Mouse (Mus musculus) neural tube, embryonic 14.5 days (tissue): Measurements from ENCODE around the gene Bcl2l1. TPM values are rescaled to one million over a fixed set of nuclear protein-coding genes. Genes with fewer than 3 reads are reported as not detected.

ENCODE experiments used
- ATAC-seq: fragments of 200-750 bp; cut with Nextera tagmentation; 2 replicates; pipeline ENCODE4 v1.8.0; 2017; ENCODE audit warnings: low read depth, mild to moderate bottlenecking, moderate TSS enrichment, moderate library complexity
- H3K27ac ChIP-seq: fragments of 300-500 bp; sonication (generic); 2 replicates; pipeline ENCODE4 v1.5.1; 2014; ENCODE audit warnings: low read depth, mild to moderate bottlenecking, control low read depth, low read length, moderate library complexity, mixed read lengths
- H3K27me3 ChIP-seq: fragments of 300-500 bp; sonication (generic); 2 replicates; pipeline ENCODE4 v1.6.1; 2014; ENCODE audit warnings: low read length; ENCODE audit not compliant: control insufficient read depth, insufficient read depth
- H3K36me3 ChIP-seq: fragments of 300-500 bp; sonication (generic); 2 replicates; pipeline ENCODE4 v1.6.1; 2014; ENCODE audit warnings: low read length, mixed read lengths; ENCODE audit not compliant: control insufficient read depth, insufficient read depth
- H3K4me1 ChIP-seq: fragments of 300-500 bp; sonication (generic); 2 replicates; pipeline ENCODE4 v1.6.1; 2014; ENCODE audit warnings: low read length; ENCODE audit not compliant: control insufficient read depth, insufficient read depth
- H3K4me2 ChIP-seq: fragments of 300-500 bp; sonication (generic); 2 replicates; pipeline ENCODE4 v1.6.1; 2014; ENCODE audit warnings: mild to moderate bottlenecking, low read depth, low read length, control low read depth
- H3K4me3 ChIP-seq: fragments of 300-500 bp; sonication (generic); 2 replicates; pipeline ENCODE4 v1.5.1; 2014; ENCODE audit warnings: low read depth, low read length, control low read depth, mixed read lengths
- H3K9ac ChIP-seq: fragments of 300-500 bp; sonication (generic); replicated peaks from 2 replicates; pipeline ENCODE4 v1.6.1; 2014; ENCODE audit warnings: low read depth, mild to moderate bottlenecking, control low read depth, low read length, mixed read lengths
- H3K9me3 ChIP-seq: fragments of 300-500 bp; sonication (generic); 2 replicates; pipeline ENCODE4 v1.6.1; 2016; ENCODE audit warnings: low read length; ENCODE audit not compliant: control insufficient read depth
- WGBS: fragments of 180-500 bp; shearing (Covaris S2); extraction: QIAGEN DNeasy Blood & Tissue Kit; methylation state at CpG from one replicate; pipeline ENCODE4 v1.1.7; 2014; 5-methylcytosine and 5-hydroxymethylcytosine counted together
- polyA plus RNA-seq: library from polyadenylated mRNA; unstranded; fragments of >200 nt; fragmentation: Nextera tagmentation; extraction: Ambion mirVana; gene quantifications from 2 replicates; pipeline ENCODE4 v1.2.1, GENCODE M21; 2014

Bcl2l1 gene
- polyA plus RNA-seq, 1 experiment from 2014 or later = 142 TPM

GRCm38 (mm10) chr2:152775357-152775756 is 56.2 kb downstream of the Bcl2l1 start:
- no peaks in the 10 kb centered on the region for H3K4me1 ChIP-seq
- H3K9ac ChIP-seq = no peak overlapping the region
- 86% methylated on average over 4 of the region's 4 CpGs for WGBS
- H3K4me2 ChIP-seq = no peak overlapping the region
- peaks cover 1% of the 10 kb centered on the region; the same call in 1 of the 2 replicates for H3K36me3 ChIP-seq
- no peaks in the 10 kb centered on the region for H3K9me3 ChIP-seq
- H3K27me3 ChIP-seq = no peaks in the 10 kb centered on the region
- ATAC-seq = no peak
- H3K4me3 ChIP-seq = no peak overlapping the region
- no peak overlapping the region for H3K27ac ChIP-seq

DNA sequence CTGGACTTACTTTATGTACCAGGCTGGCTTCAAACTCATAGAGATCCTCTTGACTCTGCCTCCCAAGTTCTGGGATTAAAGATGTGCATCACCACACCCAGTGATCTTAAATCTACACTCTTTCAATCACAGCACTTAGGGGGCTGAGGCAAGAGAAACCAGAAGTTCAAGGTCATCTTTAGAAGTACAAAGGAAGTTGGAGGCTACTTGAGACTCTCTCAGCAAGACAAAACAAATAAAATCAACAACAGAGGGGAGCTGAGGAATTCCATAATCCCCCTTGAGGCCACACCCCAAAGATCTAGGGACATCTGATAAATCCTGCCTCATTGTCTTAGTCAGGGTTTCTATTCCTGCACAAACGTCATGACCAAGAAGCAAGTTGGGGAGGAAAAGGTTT is 59.3 kb downstream of the Bcl2l1 start:
- no peak overlapping the region for H3K4me2 ChIP-seq
- H3K27me3 ChIP-seq = no peaks in the 10 kb centered on the region
- ATAC-seq = no peak
- no peak overlapping the region for H3K27ac ChIP-seq
- H3K4me3 ChIP-seq = no peak overlapping the region
- no peaks in the 10 kb centered on the region for H3K9me3 ChIP-seq
- H3K36me3 ChIP-seq = no peaks in the 10 kb centered on the region
- 41% methylated on average over 1 of the region's 1 CpGs for WGBS
- no peak overlapping the region for H3K9ac ChIP-seq
- H3K4me1 ChIP-seq = no peaks in the 10 kb centered on the region

GRCm38 (mm10) chr2:152771571-152771970 is 60.0 kb downstream of the Bcl2l1 start:
- no peaks in the 10 kb centered on the region for H3K9me3 ChIP-seq
- H3K27ac ChIP-seq = no peak overlapping the region
- H3K4me2 ChIP-seq = no peak overlapping the region
- H3K4me3 ChIP-seq = no peak overlapping the region
- WGBS = 90% methylated on average over 9 of the region's 9 CpGs
- no peak for ATAC-seq
- H3K27me3 ChIP-seq = no peaks in the 10 kb centered on the region
- no peak overlapping the region for H3K9ac ChIP-seq
- H3K36me3 ChIP-seq = no peaks in the 10 kb centered on the region
- H3K4me1 ChIP-seq = no peaks in the 10 kb centered on the region

DNA sequence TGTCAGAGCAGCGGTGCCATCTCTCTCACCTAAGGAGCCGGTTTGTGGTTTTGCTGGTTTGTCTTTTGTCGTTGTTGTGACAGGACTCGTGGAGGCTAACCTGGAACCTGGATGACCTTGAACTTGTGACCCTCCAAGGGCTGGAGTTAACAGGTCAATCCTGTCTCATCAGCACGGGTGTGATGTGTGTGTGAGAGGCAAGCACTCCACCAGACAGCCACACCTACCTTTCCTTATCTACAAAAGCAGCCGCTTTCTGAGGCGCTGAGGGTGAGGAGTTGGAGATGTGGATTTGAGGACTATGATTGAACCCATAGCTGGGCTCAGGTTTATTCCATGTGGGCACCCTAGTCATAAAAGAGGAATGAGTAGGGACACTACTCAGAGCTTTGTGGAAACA is 61.9 kb downstream of the Bcl2l1 start:
- Histone ChIP-seq H3K4me1 (peaks cover 6% of the 10 kb centered on the region), H3K27me3 (no peaks in the 10 kb centered on the region), H3K9ac (no peak overlapping the region), H3K4me2 (no peak overlapping the region), H3K4me3 (no peak overlapping the region), H3K36me3 (no peaks in the 10 kb centered on the region), H3K9me3 (no peaks in the 10 kb centered on the region), H3K27ac (no peak overlapping the region)
- ATAC-seq = no peak
- WGBS = 88% methylated on average over 7 of the region's 7 CpGs

GRCm38 (mm10) chr2:152767618-152768271 is 63.8 kb downstream of the Bcl2l1 start:
- H3K27ac ChIP-seq = no peak overlapping the region
- H3K27me3 ChIP-seq = no peaks in the 10 kb centered on the region
- WGBS = 57% methylated on average over 12 of the region's 12 CpGs
- H3K9ac ChIP-seq = no peak overlapping the region
- H3K36me3 ChIP-seq = no peaks in the 10 kb centered on the region
- peaks cover 13% of the 10 kb centered on the region for H3K4me1 ChIP-seq
- no peak overlapping the region for H3K4me3 ChIP-seq
- H3K9me3 ChIP-seq = no peaks in the 10 kb centered on the region
- ATAC-seq = no peak
- H3K4me2 ChIP-seq = no peak overlapping the region

- no peaks in the 10 kb centered on the region for H3K27me3 ChIP-seq
- H3K4me1 ChIP-seq = peaks cover 13% of the 10 kb centered on the region
- no peak overlapping the region for H3K4me3 ChIP-seq
- no peaks in the 10 kb centered on the region for H3K9me3 ChIP-seq
- ATAC-seq = no peak; the same call in 1 of the 2 replicates
- H3K4me2 ChIP-seq = no peak overlapping the region
- no peaks in the 10 kb centered on the region for H3K36me3 ChIP-seq
- H3K27ac ChIP-seq = no peak overlapping the region
- H3K9ac ChIP-seq = no peak overlapping the region
- 26% methylated on average over 25 of the region's 25 CpGs for WGBS
Measured at GRCm38 (mm10) chr2:152766387-152767123, 65.0 kb downstream of the Bcl2l1 start.

GRCm38 (mm10) chr2:152765045-152765674 is 66.4 kb downstream of the Bcl2l1 start:
- H3K4me2 ChIP-seq = peak overlapping the region; percentile 32; the same call in 1 of the 2 replicates
- 0 out of 2 replicates have a peak, but pooled peaks have one; percentile 25 for ATAC-seq
- no peaks in the 10 kb centered on the region for H3K27me3 ChIP-seq
- H3K36me3 ChIP-seq = no peaks in the 10 kb centered on the region
- H3K9ac ChIP-seq = 0 out of 2 replicates have a peak overlapping the region, but pooled peaks have one; percentile 3
- WGBS = 16% methylated on average over 7 of the region's 7 CpGs
- H3K4me1 ChIP-seq = peaks cover 13% of the 10 kb centered on the region
- H3K27ac ChIP-seq = no peak overlapping the region
- no peaks in the 10 kb centered on the region for H3K9me3 ChIP-seq
- no peak overlapping the region for H3K4me3 ChIP-seq

- Histone ChIP-seq H3K36me3 (no peaks in the 10 kb centered on the region), H3K4me3 (no peak overlapping the region), H3K9me3 (no peaks in the 10 kb centered on the region), H3K27ac (no peak overlapping the region), H3K4me1 (peaks cover 13% of the 10 kb centered on the region), H3K27me3 (no peaks in the 10 kb centered on the region), H3K4me2 (peak overlapping the region; percentile 32), H3K9ac (0 out of 2 replicates have a peak overlapping the region, but pooled peaks have one; percentile 3)
- WGBS = 2% methylated on average over 14 of the region's 14 CpGs
- peak; percentile 19; the same call in 1 of the 2 replicates for ATAC-seq
Measured at GRCm38 (mm10) chr2:152764172-152765044, 67.1 kb downstream of the Bcl2l1 start.
